Mouse (Mus musculus): ENCODE data around the gene Arhgef1. TPM values are rescaled to one million over a fixed set of nuclear protein-coding genes. Genes with fewer than 3 reads are reported as not detected.

The Arhgef1 gene
- total and polyA plus RNA-seq, 3 experiments, result 71.4 to 195 (median 79.3) TPM

Small RNA genes within 50 kb of the gene (microRNA-seq; reads per million reads assigned to microRNA genes)
- 1.1 to 1.7 reads per million in 2 experiments for gene Mir7046

Other genes starting within 250 kb of the Arhgef1 start
- not detected for gene Tex101, start 226.2 kb upstream of the Arhgef1 start, total RNA-seq (2021)
- not detected in 2 replicates for gene Tex101, start 226.2 kb upstream of the Arhgef1 start, polyA plus RNA-seq (2012; rRNA removed)
- gene BC049730, start 193.7 kb upstream of the Arhgef1 start, total RNA-seq (2021), result not detected
- gene BC049730, start 193.7 kb upstream of the Arhgef1 start, polyA plus RNA-seq (2012; rRNA removed), result not detected in 2 replicates
- not detected for gene Gm4763, start 176.0 kb upstream of the Arhgef1 start, total RNA-seq (2021)
- not detected in 2 replicates for gene Gm4763, start 176.0 kb upstream of the Arhgef1 start, polyA plus RNA-seq (2012; rRNA removed)
- under 1 TPM in 1 of 2 experiments, not detected in 1; 0.17 TPM for gene Cd177, start 142.6 kb upstream of the Arhgef1 start, total RNA-seq (2021)
- gene Cd177, start 142.6 kb upstream of the Arhgef1 start, polyA plus RNA-seq (2012; rRNA removed), result not detected in 2 replicates
- not detected for gene Ceacam10, start 125.7 kb upstream of the Arhgef1 start, total RNA-seq (2021)
- gene Ceacam10, start 125.7 kb upstream of the Arhgef1 start, polyA plus RNA-seq (2012; rRNA removed), result not detected in 2 replicates
- under 1 TPM in 1 of 2 experiments, not detected in 1; 0.97 TPM for gene Gm9844, start 40.7 kb upstream of the Arhgef1 start, total RNA-seq (2021)
- not detected in 2 replicates for gene Gm9844, start 40.7 kb upstream of the Arhgef1 start, polyA plus RNA-seq (2012; rRNA removed)
- gene Lypd4, start 33.0 kb upstream of the Arhgef1 start, total RNA-seq (2021), result not detected
- gene Lypd4, start 33.0 kb upstream of the Arhgef1 start, polyA plus RNA-seq (2012; rRNA removed), result not detected in 2 replicates
- gene Dmrtc2, start 32.9 kb upstream of the Arhgef1 start, total RNA-seq (2021), result not detected
- gene Dmrtc2, start 32.9 kb upstream of the Arhgef1 start, polyA plus RNA-seq (2012; rRNA removed), result not detected in 2 replicates
- gene Rps19, start 18.5 kb upstream of the Arhgef1 start, total RNA-seq (2021), result 1,000 to 10,000 TPM in 1 of 2 experiments, 100 to 1,000 TPM in 1; 601 to 1,035 TPM
- gene Rps19, start 18.5 kb upstream of the Arhgef1 start, polyA plus RNA-seq (2012; rRNA removed), result 230 TPM in 2 replicates
- under 1 TPM; 0.46 to 0.86 TPM for gene Cd79a, start 5.5 kb upstream of the Arhgef1 start, total RNA-seq (2021)
- 2.2 and 3.1 TPM in 2 replicates for gene Cd79a, start 5.5 kb upstream of the Arhgef1 start, polyA plus RNA-seq (2012; rRNA removed)
- not detected for gene Gm4881, start 41.6 kb downstream of the Arhgef1 start, total RNA-seq (2021)
- not detected in 2 replicates for gene Gm4881, start 41.6 kb downstream of the Arhgef1 start, polyA plus RNA-seq (2012; rRNA removed)
- gene Rabac1, start 69.8 kb downstream of the Arhgef1 start, total RNA-seq (2021), result 100 to 1,000 TPM; 251 to 383 TPM
- 735 and 788 TPM in 2 replicates for gene Rabac1, start 69.8 kb downstream of the Arhgef1 start, polyA plus RNA-seq (2012; rRNA removed)
- gene Atp1a3, start 103.0 kb downstream of the Arhgef1 start, total RNA-seq (2021), result 100 to 1,000 TPM in 1 of 2 experiments, 10 to 100 TPM in 1; 59.1 to 147 TPM
- 115 and 153 TPM in 2 replicates for gene Atp1a3, start 103.0 kb downstream of the Arhgef1 start, polyA plus RNA-seq (2012; rRNA removed)
- 10 to 100 TPM; 14.5 to 18.5 TPM for gene Grik5, start 169.4 kb downstream of the Arhgef1 start, total RNA-seq (2021)
- gene Grik5, start 169.4 kb downstream of the Arhgef1 start, polyA plus RNA-seq (2012; rRNA removed), result 54.9 and 71.3 TPM in 2 replicates
- gene Zfp574, start 169.7 kb downstream of the Arhgef1 start, total RNA-seq (2021), result 10 to 100 TPM; 21.3 to 21.9 TPM
- gene Zfp574, start 169.7 kb downstream of the Arhgef1 start, polyA plus RNA-seq (2012; rRNA removed), result 60.8 and 61.2 TPM in 2 replicates